Mouse (Mus musculus) liver, adult 2 months (tissue): ENCODE measurements around the gene Emc8.

ENCODE experiments used
- CTCF ChIP-seq: fragments of 200-500 bp; IDR thresholded peaks from 2 replicates; pipeline ENCODE4 v1.5.1; 2011; ENCODE audit warnings: low read depth, low read length, control low read depth
- POLR2A ChIP-seq: fragments of 200-500 bp; IDR thresholded peaks from 2 replicates; pipeline ENCODE4 v1.6.1; 2011; ENCODE audit warnings: low read length, control low read depth; ENCODE audit not compliant: insufficient read depth; ENCODE audit errors: extremely low read depth

DNA sequence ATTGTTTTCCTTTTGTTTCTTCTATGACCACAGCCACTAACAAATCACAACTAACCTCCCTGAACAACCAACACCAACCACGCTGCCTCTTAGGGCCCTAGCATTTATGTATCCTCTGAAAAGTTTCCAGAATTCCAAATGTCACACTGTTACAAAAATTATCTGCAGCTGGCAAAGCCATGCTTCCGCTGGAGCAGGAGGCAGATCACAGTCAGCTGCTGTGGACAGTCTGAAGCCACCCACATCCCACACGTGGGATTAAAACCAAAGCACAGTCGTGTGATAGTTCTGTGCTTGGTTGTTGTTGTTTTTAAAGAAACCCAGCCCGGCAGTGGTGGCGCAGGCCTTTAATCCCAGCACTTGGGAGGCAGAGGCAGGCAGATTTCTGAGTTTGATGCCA lies 30.7 kb upstream of the Emc8 start:
- TF ChIP-seq CTCF (no peak), POLR2A (no peak)
